Mouse (Mus musculus) forebrain, embryonic 15.5 days (tissue): Measurements from ENCODE around the gene Man2a1. TPM values are rescaled to one million over a fixed set of nuclear protein-coding genes. Genes with fewer than 3 reads are reported as not detected.

ENCODE experiments used
- ATAC-seq: fragments of 200-750 bp; cut with Nextera tagmentation; replicated peaks from 2 replicates; pipeline ENCODE4 v1.8.0; 2017; ENCODE audit warnings: mild to moderate bottlenecking, moderate TSS enrichment, moderate library complexity
- H3K27ac ChIP-seq: fragments of 300-500 bp; sonication (generic); replicated peaks from 2 replicates; pipeline ENCODE4 v1.5.1; 2015; ENCODE audit warnings: mild to moderate bottlenecking, inconsistent platforms
- H3K27me3 ChIP-seq: fragments of 300-500 bp; sonication (generic); 2 replicates; pipeline ENCODE4 v1.6.1; 2015; ENCODE audit warnings: inconsistent platforms
- H3K36me3 ChIP-seq: fragments of 300-500 bp; sonication (generic); 2 replicates; pipeline ENCODE4 v1.6.1; 2015; ENCODE audit warnings: mild to moderate bottlenecking, inconsistent platforms
- H3K4me1 ChIP-seq: fragments of 300-500 bp; sonication (generic); 2 replicates; pipeline ENCODE4 v1.6.1; 2015; ENCODE audit warnings: inconsistent platforms
- H3K4me2 ChIP-seq: fragments of 300-500 bp; sonication (generic); replicated peaks from 2 replicates; pipeline ENCODE4 v1.6.1; 2015; ENCODE audit warnings: mild to moderate bottlenecking, inconsistent platforms
- H3K4me3 ChIP-seq: fragments of 300-500 bp; sonication (generic); 2 replicates; pipeline ENCODE4 v1.5.1; 2015; ENCODE audit warnings: mild to moderate bottlenecking, inconsistent platforms
- H3K9ac ChIP-seq: fragments of 300-500 bp; sonication (generic); replicated peaks from 2 replicates; pipeline ENCODE4 v1.6.1; 2015; ENCODE audit warnings: mild to moderate bottlenecking, inconsistent platforms
- H3K9me3 ChIP-seq: fragments of 300-500 bp; sonication (generic); 2 replicates; pipeline ENCODE4 v1.6.1; 2016; ENCODE audit warnings: inconsistent platforms
- WGBS: fragments of 180-500 bp; shearing (Covaris S2); methylation state at CpG from one replicate; pipeline ENCODE4 v1.1.7; 2015; ENCODE audit warnings: mixed read lengths; 5-methylcytosine and 5-hydroxymethylcytosine counted together
- polyA plus RNA-seq: library from polyadenylated mRNA; unstranded; fragments of >200 nt; fragmentation: Nextera tagmentation; extraction: Ambion mirVana; gene quantifications from 2 replicates; pipeline ENCODE4 v1.2.1, GENCODE M21; 2015

Gene Man2a1
- polyA plus RNA-seq, 1 experiment from 2014 or later = 3.4 TPM

- no peak for ATAC-seq
- no peaks in the 10 kb centered on the region for H3K9me3 ChIP-seq
- no peak overlapping the region for H3K4me2 ChIP-seq
- no peak overlapping the region for H3K4me3 ChIP-seq
- no peak overlapping the region for H3K27ac ChIP-seq
- H3K9ac ChIP-seq = no peak overlapping the region
- no peaks in the 10 kb centered on the region for H3K36me3 ChIP-seq
- H3K4me1 ChIP-seq = no peaks in the 10 kb centered on the region
- WGBS = 79% methylated on average over 3 of the region's 3 CpGs
- H3K27me3 ChIP-seq = no peaks in the 10 kb centered on the region
Observed at GRCm38 (mm10) chr17:64725214-64725613, 124.7 kb downstream of the Man2a1 start.

GRCm38 (mm10) chr17:64726032-64726431 lies 125.5 kb downstream of the Man2a1 start:
- WGBS = 82% methylated on average over 7 of the region's 7 CpGs
- ATAC-seq = no peak

DNA sequence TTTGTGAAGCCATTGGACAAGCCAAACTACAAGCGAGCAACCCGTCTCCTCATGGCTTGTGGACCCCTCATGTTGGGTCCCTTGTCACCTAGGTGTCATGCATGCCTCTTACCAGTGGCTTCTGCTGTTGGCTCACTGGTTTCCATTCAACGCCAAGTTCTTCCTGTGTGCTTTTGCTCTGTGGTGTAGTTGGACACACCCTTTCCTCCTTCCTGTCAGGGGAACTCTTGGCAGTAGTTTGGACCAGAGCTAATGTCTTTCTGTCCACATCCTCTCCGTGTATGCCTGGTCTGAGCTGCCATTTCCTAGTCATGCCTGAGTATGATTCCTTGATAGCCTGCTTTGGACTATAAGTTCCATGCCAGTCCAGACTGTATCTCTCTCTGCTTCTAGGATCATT lies 135.0 kb downstream of the Man2a1 start:
- H3K9me3 ChIP-seq = no peaks in the 10 kb centered on the region
- H3K36me3 ChIP-seq = no peaks in the 10 kb centered on the region
- no peaks in the 10 kb centered on the region for H3K27me3 ChIP-seq
- no peaks in the 10 kb centered on the region for H3K4me1 ChIP-seq
- H3K9ac ChIP-seq = no peak overlapping the region
- no peak overlapping the region for H3K27ac ChIP-seq
- 95% methylated on average over 4 of the region's 4 CpGs for WGBS
- no peak overlapping the region for H3K4me2 ChIP-seq
- H3K4me3 ChIP-seq = no peak overlapping the region
- no peak for ATAC-seq

More at GRCm38 (mm10) chr17:64726032-64726431, 125.5 kb downstream of the Man2a1 start:
- Histone ChIP-seq H3K27ac (no peak overlapping the region), H3K4me2 (no peak overlapping the region), H3K9ac (no peak overlapping the region), H3K36me3 (no peaks in the 10 kb centered on the region), H3K9me3 (no peaks in the 10 kb centered on the region), H3K4me3 (no peak overlapping the region), H3K27me3 (no peaks in the 10 kb centered on the region), H3K4me1 (no peaks in the 10 kb centered on the region)

DNA sequence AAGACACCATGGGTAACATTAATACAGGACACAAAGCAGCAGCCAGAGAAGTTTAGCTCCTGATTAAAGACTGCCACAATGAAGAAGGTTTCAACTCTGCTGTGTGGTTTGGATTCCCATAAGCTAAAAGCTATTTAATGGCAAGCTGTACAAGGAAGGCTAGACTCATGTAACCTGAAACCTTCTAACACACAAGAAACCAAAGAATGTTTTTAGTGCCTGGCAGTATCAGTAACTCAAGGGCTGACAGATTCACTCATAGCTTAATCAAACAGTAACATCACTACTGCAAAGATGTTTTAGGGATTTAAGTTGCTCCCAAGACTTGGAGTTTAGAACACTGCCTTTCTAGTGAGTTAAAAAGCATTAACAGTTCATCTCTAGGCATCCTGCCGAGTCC lies 137.4 kb downstream of the Man2a1 start:
- Histone ChIP-seq H3K4me1 (no peaks in the 10 kb centered on the region), H3K27me3 (no peaks in the 10 kb centered on the region), H3K9ac (no peak overlapping the region), H3K27ac (no peak overlapping the region), H3K4me3 (no peak overlapping the region), H3K4me2 (no peak overlapping the region), H3K36me3 (0 out of 2 replicates have a peak, but pooled peaks cover 6% of the 10 kb centered on the region), H3K9me3 (no peaks in the 10 kb centered on the region)
- WGBS = 90% methylated on average over 1 of the region's 1 CpGs
- ATAC-seq = no peak

DNA sequence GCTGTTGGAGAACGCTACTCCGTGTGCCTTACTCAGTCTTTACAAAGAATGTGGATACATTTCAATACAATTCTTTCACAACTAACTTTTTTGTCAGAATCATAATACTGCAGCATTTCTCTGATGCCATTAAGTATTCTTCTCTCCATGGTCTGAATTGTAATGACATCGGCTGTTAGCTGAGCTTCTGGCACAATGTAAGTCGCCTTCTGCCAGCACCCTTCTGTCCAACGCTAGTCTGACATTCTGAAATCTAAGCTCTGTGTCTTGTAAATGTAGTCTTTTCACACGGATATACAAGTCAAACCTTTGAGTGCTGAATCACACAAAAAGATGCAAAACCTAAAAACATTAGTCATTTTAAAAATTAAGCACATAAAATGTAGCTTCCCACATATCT lies 138.6 kb downstream of the Man2a1 start:
- H3K27me3 ChIP-seq = no peaks in the 10 kb centered on the region
- WGBS = 57% methylated on average over 6 of the region's 6 CpGs
- H3K9ac ChIP-seq = no peak overlapping the region
- H3K4me1 ChIP-seq = no peaks in the 10 kb centered on the region
- no peaks in the 10 kb centered on the region for H3K9me3 ChIP-seq
- ATAC-seq = peak; percentile 70
- H3K4me3 ChIP-seq = no peak overlapping the region
- no peak overlapping the region for H3K4me2 ChIP-seq
- 0 out of 2 replicates have a peak, but pooled peaks cover 6% of the 10 kb centered on the region for H3K36me3 ChIP-seq
- H3K27ac ChIP-seq = no peak overlapping the region

DNA sequence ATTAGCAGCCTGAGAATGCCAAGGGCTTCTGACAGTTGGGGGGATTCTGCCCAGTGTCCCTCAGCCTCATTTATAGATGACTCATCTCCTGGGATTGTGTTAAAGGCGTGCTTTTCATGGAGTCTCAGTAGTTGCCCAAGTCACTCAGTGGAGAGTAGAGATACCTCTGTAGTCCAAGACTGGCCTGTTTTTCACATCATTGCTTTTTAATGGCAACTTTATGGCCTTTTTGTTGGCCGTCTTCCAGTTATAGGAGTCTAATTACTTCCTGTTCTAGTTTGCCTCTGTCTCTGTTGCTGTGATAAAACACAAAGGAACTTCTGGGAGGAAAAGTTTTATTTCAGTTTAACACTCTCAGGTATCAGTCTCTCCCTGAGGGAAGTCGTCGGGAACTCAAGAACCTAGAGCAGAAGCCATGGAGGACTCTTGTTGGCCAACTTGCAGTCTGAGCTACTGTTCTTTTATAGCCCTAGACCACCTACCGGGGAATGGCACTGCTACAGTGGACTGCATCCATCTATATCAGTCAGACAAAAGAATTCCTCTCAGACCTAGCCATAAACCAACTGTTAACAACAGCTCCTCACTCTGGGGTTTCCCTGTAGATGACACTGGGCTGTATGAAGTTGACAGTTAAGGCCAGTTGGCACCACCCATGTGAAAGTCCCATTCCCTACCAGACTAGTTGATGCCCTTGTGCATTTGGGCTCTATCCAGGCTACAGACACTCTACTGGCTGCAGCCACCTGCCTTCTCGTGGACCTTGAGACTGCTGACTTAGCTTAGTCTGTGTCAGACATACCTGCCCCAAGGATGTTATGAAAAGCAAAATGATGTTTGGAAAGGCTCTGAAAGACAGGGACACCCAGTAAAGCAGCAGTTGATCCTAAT lies 142.4 kb downstream of the Man2a1 start:
- H3K9me3 ChIP-seq = no peaks in the 10 kb centered on the region
- no peak overlapping the region for H3K27ac ChIP-seq
- no peak overlapping the region for H3K9ac ChIP-seq
- no peaks in the 10 kb centered on the region for H3K27me3 ChIP-seq
- H3K4me2 ChIP-seq = no peak overlapping the region
- H3K4me1 ChIP-seq = no peaks in the 10 kb centered on the region
- H3K4me3 ChIP-seq = no peak overlapping the region
- 94% methylated on average over 6 of the region's 6 CpGs for WGBS
- H3K36me3 ChIP-seq = 0 out of 2 replicates have a peak, but pooled peaks cover 6% of the 10 kb centered on the region
- no peak for ATAC-seq

GRCm38 (mm10) chr17:64743606-64744300 lies 143.2 kb downstream of the Man2a1 start:
- H3K27me3 ChIP-seq = no peaks in the 10 kb centered on the region
- no peak overlapping the region for H3K4me2 ChIP-seq
- no peak for ATAC-seq
- WGBS = 91% methylated on average over 13 of the region's 13 CpGs
- no peaks in the 10 kb centered on the region for H3K4me1 ChIP-seq
- no peak overlapping the region for H3K9ac ChIP-seq
- no peak overlapping the region for H3K4me3 ChIP-seq
- H3K36me3 ChIP-seq = 0 out of 2 replicates have a peak, but pooled peaks cover 6% of the 10 kb centered on the region
- H3K27ac ChIP-seq = no peak overlapping the region
- H3K9me3 ChIP-seq = no peaks in the 10 kb centered on the region

DNA sequence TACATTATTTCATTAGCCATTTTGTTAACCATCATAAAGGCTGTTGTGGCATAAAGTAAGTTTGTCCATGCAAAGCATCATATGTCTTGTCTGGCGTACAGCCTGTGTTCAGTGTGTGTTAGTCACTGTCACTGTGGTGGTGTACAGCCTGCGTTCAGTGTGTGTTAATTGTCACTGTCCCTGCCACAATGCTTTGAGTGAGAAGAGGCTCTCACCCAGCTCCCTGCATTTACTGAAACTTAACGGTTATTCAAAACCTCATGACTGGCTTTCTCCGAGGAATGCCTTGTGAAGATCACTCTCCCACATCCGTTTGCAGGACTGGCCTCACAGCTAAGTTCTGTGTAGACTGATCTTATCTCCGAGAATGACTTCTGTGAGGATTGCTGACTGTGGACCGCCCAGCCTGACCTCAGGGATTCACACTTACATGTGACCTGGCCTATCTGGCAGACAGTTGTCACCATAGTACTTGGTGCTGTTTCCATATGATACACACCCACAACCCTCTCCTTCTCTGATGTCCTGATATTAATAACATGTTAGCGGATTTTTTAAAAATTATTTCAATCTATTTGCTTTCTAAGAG lies 146.2 kb downstream of the Man2a1 start:
- H3K27me3 ChIP-seq = no peaks in the 10 kb centered on the region
- no peaks in the 10 kb centered on the region for H3K9me3 ChIP-seq
- no peak overlapping the region for H3K4me2 ChIP-seq
- no peak overlapping the region for H3K4me3 ChIP-seq
- H3K27ac ChIP-seq = no peak overlapping the region
- H3K36me3 ChIP-seq = no peaks in the 10 kb centered on the region
- 88% methylated on average over 8 of the region's 8 CpGs for WGBS
- no peaks in the 10 kb centered on the region for H3K4me1 ChIP-seq
- ATAC-seq = no peak
- no peak overlapping the region for H3K9ac ChIP-seq

- no peaks in the 10 kb centered on the region for H3K27me3 ChIP-seq
- no peak overlapping the region for H3K9ac ChIP-seq
- H3K27ac ChIP-seq = no peak overlapping the region
- no peaks in the 10 kb centered on the region for H3K4me1 ChIP-seq
- H3K4me3 ChIP-seq = no peak overlapping the region
- H3K4me2 ChIP-seq = no peak overlapping the region
- H3K9me3 ChIP-seq = no peaks in the 10 kb centered on the region
- no peaks in the 10 kb centered on the region for H3K36me3 ChIP-seq
- 93% methylated on average over 5 of the region's 5 CpGs for WGBS
- ATAC-seq = no peak
Observed at GRCm38 (mm10) chr17:64747461-64747860, 146.9 kb downstream of the Man2a1 start.

- no peaks in the 10 kb centered on the region for H3K4me1 ChIP-seq
- no peak overlapping the region for H3K4me2 ChIP-seq
- no peaks in the 10 kb centered on the region for H3K9me3 ChIP-seq
- ATAC-seq = no peak
- no peak overlapping the region for H3K4me3 ChIP-seq
- no peaks in the 10 kb centered on the region for H3K36me3 ChIP-seq
- H3K27ac ChIP-seq = no peak overlapping the region
- 74% methylated on average over 2 of the region's 2 CpGs for WGBS
- H3K9ac ChIP-seq = no peak overlapping the region
- H3K27me3 ChIP-seq = no peaks in the 10 kb centered on the region
Observed at GRCm38 (mm10) chr17:64748131-64748530, 147.6 kb downstream of the Man2a1 start.

DNA sequence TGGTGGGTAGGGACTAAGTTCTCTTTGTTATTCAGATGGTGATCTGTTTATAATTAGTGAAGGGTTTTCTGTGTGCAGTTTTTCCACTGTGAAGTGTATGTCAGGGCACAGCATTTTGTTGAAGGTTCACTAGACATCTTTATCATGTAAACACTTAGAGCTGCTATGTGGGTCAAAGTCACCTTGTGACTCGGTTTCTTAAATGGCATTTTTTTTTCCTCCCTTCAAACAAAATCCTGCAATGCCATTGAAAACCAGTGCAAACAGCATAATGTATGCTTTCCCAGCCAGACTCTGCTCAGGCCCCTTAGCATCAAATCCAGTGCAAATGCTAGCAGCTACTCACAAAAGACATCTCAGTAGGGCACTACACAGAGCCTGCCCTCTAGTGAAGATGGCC lies 148.6 kb downstream of the Man2a1 start:
- no peak overlapping the region for H3K27ac ChIP-seq
- no peak overlapping the region for H3K4me3 ChIP-seq
- no peaks in the 10 kb centered on the region for H3K27me3 ChIP-seq
- no peaks in the 10 kb centered on the region for H3K9me3 ChIP-seq
- H3K9ac ChIP-seq = no peak overlapping the region
- no peak overlapping the region for H3K4me2 ChIP-seq
- WGBS = 61% methylated on average over 1 of the region's 1 CpGs
- no peaks in the 10 kb centered on the region for H3K4me1 ChIP-seq
- ATAC-seq = no peak
- H3K36me3 ChIP-seq = no peaks in the 10 kb centered on the region

DNA sequence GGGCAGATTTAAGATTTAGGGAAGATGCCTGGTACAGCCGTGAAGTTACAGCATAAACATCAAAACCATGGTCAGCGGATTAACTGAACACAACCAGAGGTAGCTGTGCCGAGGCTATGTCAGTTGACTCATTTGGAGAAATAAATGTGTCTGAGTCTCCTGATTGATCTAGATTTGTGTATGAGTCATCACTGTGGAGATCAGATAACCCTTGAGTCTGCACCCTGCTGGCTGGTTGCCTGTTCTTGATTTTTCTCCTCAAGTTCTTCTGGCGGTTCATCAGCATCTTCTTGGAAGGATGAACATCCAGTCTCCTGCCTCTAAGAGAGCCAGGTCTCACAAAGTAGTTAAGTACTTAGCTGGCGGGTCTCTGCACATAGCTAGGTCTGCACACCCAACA lies 150.7 kb downstream of the Man2a1 start:
- Histone ChIP-seq H3K4me1 (0 out of 2 replicates have a peak, but pooled peaks cover 3% of the 10 kb centered on the region), H3K4me3 (no peak overlapping the region), H3K27ac (no peak overlapping the region), H3K9ac (no peak overlapping the region), H3K4me2 (no peak overlapping the region), H3K27me3 (no peaks in the 10 kb centered on the region), H3K9me3 (no peaks in the 10 kb centered on the region), H3K36me3 (no peaks in the 10 kb centered on the region)
- 97% methylated on average over 5 of the region's 5 CpGs for WGBS
- no peak for ATAC-seq
